Mouse (Mus musculus) cerebellum, adult 2 months (tissue): ENCODE measurements around the gene Dolpp1. TPM values are rescaled to one million over a fixed set of nuclear protein-coding genes. Genes with fewer than 3 reads are reported as not detected.

ENCODE experiments used
- DNase-seq, 2 experiments: peaks; one replicate each; pipeline ENCODE4 v3.0.0; 2021
- H3K27ac ChIP-seq: fragments of 200-500 bp; 2 replicates; pipeline ENCODE4 v1.5.1; 2012; ENCODE audit warnings: low read length, control low read depth, inconsistent platforms; ENCODE audit not compliant: insufficient read depth
- H3K27me3 ChIP-seq: fragments of 200-500 bp; 2 replicates; pipeline ENCODE4 v1.6.1; 2012; ENCODE audit warnings: inconsistent platforms, mild to moderate bottlenecking, low read length, moderate library complexity; ENCODE audit not compliant: control insufficient read depth, insufficient read depth
- H3K4me1 ChIP-seq: fragments of 200-500 bp; 2 replicates; pipeline ENCODE4 v1.6.1; 2011; ENCODE audit warnings: low read length; ENCODE audit not compliant: control insufficient read depth, insufficient read depth
- H3K4me3 ChIP-seq: fragments of 200-500 bp; replicated peaks from 2 replicates; pipeline ENCODE3; 2011; ENCODE audit warnings: mild to moderate bottlenecking, low read depth, low read length, control low read depth; ENCODE audit not compliant: insufficient read depth
- CTCF ChIP-seq: fragments of 200-500 bp; IDR thresholded peaks from 2 replicates; pipeline ENCODE4 v1.5.1; 2011; ENCODE audit warnings: low read depth, mild to moderate bottlenecking, control low read depth, low read length, moderate library complexity, borderline replicate concordance; ENCODE audit not compliant: insufficient read depth
- POLR2A ChIP-seq: fragments of 200-500 bp; IDR thresholded peaks from 2 replicates; pipeline ENCODE4 v1.6.1; 2011; ENCODE audit warnings: low read length, control low read depth, borderline replicate concordance; ENCODE audit not compliant: insufficient read depth
- WGBS: fragments of 180-500 bp; shearing (Covaris S2); methylation state at CpG from one replicate; pipeline ENCODE4 v1.1.7; 2018; 5-methylcytosine and 5-hydroxymethylcytosine counted together
- polyA plus RNA-seq: library from polyadenylated mRNA; depleted of rRNA; stranded (reverse); fragments of >200 nt; gene quantifications from 2 replicates; pipeline ENCODE4 v1.2.3, GENCODE M21; 2012; rRNA removed

Gene Dolpp1
- polyA plus RNA-seq: 50.5 and 55.9 TPM in 2 replicates

DNA sequence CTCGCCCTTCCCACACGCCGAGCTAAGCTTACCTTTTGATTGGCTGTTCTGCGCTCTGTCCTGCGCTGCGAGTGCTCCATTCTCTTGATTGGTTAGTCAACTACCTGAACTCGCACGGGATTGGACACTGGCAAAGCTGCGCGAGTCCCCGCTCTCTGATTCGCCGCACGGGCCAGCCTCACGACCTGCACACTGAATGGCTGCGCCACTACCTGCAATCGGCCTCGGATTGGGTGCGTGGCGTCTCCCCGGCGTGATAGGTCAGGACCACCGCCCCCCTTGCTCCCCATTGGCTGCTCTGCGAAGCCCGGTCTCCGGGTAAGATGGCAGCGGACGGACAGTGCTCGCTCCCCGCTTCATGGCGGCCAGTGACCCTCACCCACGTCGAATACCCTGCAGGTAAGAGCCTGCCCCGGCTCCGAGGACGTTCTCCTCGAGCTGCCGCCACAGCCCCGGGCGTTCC lies at the start of gene Dolpp1:
TSS of gene Dolpp1 (plus strand) at position 141 of the 463 bp plus-strand sequence.
- Histone ChIP-seq H3K4me1 (peaks cover 10% of the 10 kb centered on the region), H3K27me3 (no peaks in the 10 kb centered on the region), H3K27ac (peak within 1 kb of the TSS; percentile 45), H3K4me3 (peak within 1 kb of the TSS; percentile 67)
- no peak for TF ChIP-seq CTCF
- peak; percentile 83; the same call in 1 of the 2 replicates for TF ChIP-seq POLR2A
- WGBS: under 1% methylated on average over 40 of the region's 40 CpGs
- peak; percentile 97 to 99 for DNase-seq

- Histone ChIP-seq H3K4me1 (peaks cover 26% of the 10 kb centered on the region), H3K27me3 (no peaks in the 10 kb centered on the region), H3K27ac (peak overlapping the region; percentile 52), H3K4me3 (no peak overlapping the region)
- DNase-seq: peak; percentile 73 to 82
- WGBS: 17% methylated on average over 7 of the region's 7 CpGs
- TF ChIP-seq CTCF (no peak), POLR2A (peak; percentile 18; the same call in 1 of the 2 replicates)
Measured at GRCm38 (mm10) chr2:30342544-30342943, 49.5 kb upstream of the Dolpp1 start.

DNA sequence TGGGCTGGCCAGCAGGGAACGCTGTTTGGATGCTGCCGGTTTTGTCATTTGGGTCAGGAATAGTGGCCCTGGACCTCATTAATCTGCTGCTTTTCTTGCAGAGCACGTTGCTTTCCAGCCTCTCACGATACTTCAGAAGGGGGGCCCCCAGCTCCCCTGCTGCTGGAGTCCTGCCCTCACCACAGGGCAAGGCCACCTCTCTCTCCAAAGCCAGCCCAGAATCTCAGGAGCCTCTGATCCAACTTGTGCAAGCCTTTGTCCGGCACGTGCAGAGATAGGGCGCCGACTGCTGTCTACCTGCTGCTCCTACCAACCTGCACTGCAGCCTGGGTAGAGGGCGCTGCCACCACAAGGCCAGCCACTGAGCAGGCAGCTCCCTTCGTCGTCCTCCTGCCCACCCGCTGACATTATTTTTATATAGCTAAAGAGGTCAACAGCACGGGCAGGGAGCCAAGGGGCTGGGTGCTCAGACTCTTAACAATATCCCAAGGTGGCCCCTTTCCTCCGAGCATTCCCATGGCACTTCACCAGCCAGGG lies 48.4 kb upstream of the Dolpp1 start:
- H3K4me3 ChIP-seq: no peak overlapping the region
- TF ChIP-seq POLR2A: no peak
- TF ChIP-seq CTCF: no peak; the same call in 1 of the 2 replicates
- peak overlapping the region; percentile 37 for H3K27ac ChIP-seq
- DNase-seq: peak; percentile 58 to 62
- 20% methylated on average over 14 of the region's 14 CpGs for WGBS
- peaks cover 26% of the 10 kb centered on the region for H3K4me1 ChIP-seq
- no peaks in the 10 kb centered on the region for H3K27me3 ChIP-seq

GRCm38 (mm10) chr2:30345971-30346676 lies 45.9 kb upstream of the Dolpp1 start:
- H3K4me3 ChIP-seq: no peak overlapping the region
- WGBS: 81% methylated on average over 7 of the region's 7 CpGs
- H3K27me3 ChIP-seq: no peaks in the 10 kb centered on the region
- TF ChIP-seq CTCF: no peak
- TF ChIP-seq POLR2A: no peak
- no peak for DNase-seq
- peaks cover 26% of the 10 kb centered on the region for H3K4me1 ChIP-seq
- H3K27ac ChIP-seq: no peak overlapping the region

- no peaks in the 10 kb centered on the region for H3K27me3 ChIP-seq
- TF ChIP-seq CTCF (no peak), POLR2A (no peak)
- H3K4me3 ChIP-seq: no peak overlapping the region
- H3K27ac ChIP-seq: no peak overlapping the region
- peak in 1 of 2 experiments; percentile 15 for DNase-seq
- H3K4me1 ChIP-seq: peaks cover 7% of the 10 kb centered on the region
- 93% methylated on average over 6 of the region's 6 CpGs for WGBS
Measured at GRCm38 (mm10) chr2:30349196-30349595, 42.9 kb upstream of the Dolpp1 start.

DNA sequence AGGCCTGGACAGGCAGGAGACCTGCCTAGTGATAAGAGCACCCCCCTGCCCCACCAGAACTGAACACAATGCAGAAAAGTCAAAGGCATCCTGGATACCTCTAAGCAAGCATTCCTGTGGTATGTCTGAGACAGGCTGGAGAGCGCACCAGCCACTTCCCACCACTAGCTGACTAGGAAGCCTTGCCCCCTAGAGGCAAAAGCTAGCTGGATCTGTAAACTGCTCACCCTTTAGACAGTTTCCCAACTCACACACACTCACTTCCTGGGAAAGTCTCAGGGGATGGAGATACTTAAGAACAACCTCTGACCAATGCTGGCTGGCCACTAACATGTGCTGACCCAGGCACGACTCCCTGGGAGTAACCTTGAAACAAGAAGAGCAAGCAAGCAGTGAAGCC lies 40.9 kb upstream of the Dolpp1 start:
- no peak overlapping the region for H3K4me3 ChIP-seq
- WGBS: 84% methylated on average over 2 of the region's 2 CpGs
- H3K4me1 ChIP-seq: peaks cover 23% of the 10 kb centered on the region
- no peaks in the 10 kb centered on the region for H3K27me3 ChIP-seq
- H3K27ac ChIP-seq: no peak overlapping the region
- DNase-seq: no peak
- TF ChIP-seq POLR2A (no peak), CTCF (no peak)

- Histone ChIP-seq H3K4me1 (peaks cover 42% of the 10 kb centered on the region), H3K4me3 (peak overlapping the region; percentile 6), H3K27ac (peak overlapping the region; percentile 42), H3K27me3 (no peaks in the 10 kb centered on the region)
- TF ChIP-seq POLR2A (no peak), CTCF (no peak)
- DNase-seq: peak; percentile 69 to 83
- 4% methylated on average over 4 of the region's 4 CpGs for WGBS
Measured at GRCm38 (mm10) chr2:30355861-30356260, 36.2 kb upstream of the Dolpp1 start.

- TF ChIP-seq POLR2A (no peak), CTCF (no peak)
- DNase-seq: peak in 1 of 2 experiments; percentile 64
- Histone ChIP-seq H3K4me3 (peak overlapping the region; percentile 6), H3K4me1 (peaks cover 42% of the 10 kb centered on the region), H3K27ac (peak overlapping the region; percentile 42), H3K27me3 (no peaks in the 10 kb centered on the region)
- WGBS: 5% methylated on average over 4 of the region's 4 CpGs
Measured at GRCm38 (mm10) chr2:30356266-30356665, 35.8 kb upstream of the Dolpp1 start.
